Mouse (Mus musculus) G1E (cell line): ENCODE measurements around the gene Angptl2.

Experiments used
- CTCF ChIP-seq: IDR thresholded peaks from 2 replicates; pipeline ENCODE4 v1.5.1; 2012; ENCODE audit warnings: low read depth, low read length, inconsistent platforms, mixed read lengths
- GATA1 ChIP-seq: IDR thresholded peaks from 2 replicates; pipeline ENCODE4 v1.6.1; 2012; ENCODE audit warnings: borderline replicate concordance, low read length, inconsistent platforms, mixed read lengths
- POLR2AphosphoS5 ChIP-seq: IDR thresholded peaks from 2 replicates; pipeline ENCODE4 v1.6.1; 2012; ENCODE audit warnings: low read depth, low read length, inconsistent platforms; ENCODE audit not compliant: insufficient replicate concordance
- TAL1 ChIP-seq: conservative IDR thresholded peaks from 2 replicates; pipeline ENCODE4 v1.6.1; 2012; ENCODE audit warnings: low read depth, low read length, inconsistent platforms, mixed read lengths

- TF ChIP-seq GATA1, result no peak
- TF ChIP-seq CTCF, result no peak
- TF ChIP-seq TAL1, result no peak
- no peak for TF ChIP-seq POLR2AphosphoS5
Observed at GRCm38 (mm10) chr2:33179930-33180630, 35.8 kb upstream of the Angptl2 start.
